Mouse (Mus musculus) urinary bladder, adult 2 months (tissue): ENCODE results near the gene Spaca7. TPM values are rescaled to one million over a fixed set of nuclear protein-coding genes. Genes with fewer than 3 reads are reported as not detected.
"Not testable (repeated sequence)": the region's sequence is repeated elsewhere in the genome, so short reads cannot be mapped to it uniquely, and the experiment has no call there.

Experiments
- DNase-seq: peaks from one replicate; pipeline ENCODE4 v3.0.0; 2022; ENCODE audit warnings: low spot score
- polyA plus RNA-seq: library from polyadenylated mRNA; depleted of rRNA; stranded (reverse); fragments of >200 nt; gene quantifications from 2 replicates; pipeline ENCODE4 v1.2.3, GENCODE M21; 2012; rRNA removed

Spaca7 gene
- polyA plus RNA-seq, 1 experiment: not detected

DNA sequence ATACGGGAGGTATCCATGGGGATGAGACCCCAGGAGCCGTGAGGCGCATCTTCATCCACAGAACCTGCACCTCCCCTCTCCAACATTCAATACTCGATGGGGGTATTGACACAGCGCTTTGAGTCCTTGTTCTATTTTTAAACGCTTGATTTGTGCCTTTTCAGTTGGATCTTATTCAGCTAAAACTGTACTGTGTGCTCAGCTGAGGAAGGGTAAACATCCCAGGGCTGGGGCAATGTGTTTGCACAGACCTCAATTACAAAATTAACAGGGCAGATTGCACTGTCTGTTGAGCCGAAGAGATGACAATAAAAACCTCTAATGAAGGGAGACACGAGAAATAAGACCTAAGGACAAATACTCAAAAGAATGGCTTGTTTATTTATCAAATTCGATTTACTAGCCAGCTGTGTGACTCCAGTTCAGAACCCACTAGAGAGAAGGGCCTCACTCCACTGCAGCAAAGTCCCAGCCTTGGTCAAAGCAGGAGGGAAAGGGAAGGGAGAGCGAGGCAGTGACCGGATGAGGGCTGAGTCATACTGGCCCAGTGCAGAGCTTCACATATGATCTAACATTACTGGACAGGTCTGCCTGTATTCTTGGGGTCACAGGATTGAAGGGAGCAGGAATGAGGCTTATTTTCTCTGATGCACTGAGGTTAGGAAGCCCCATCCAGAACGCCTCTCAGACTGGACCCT is 37.1 kb downstream of the Spaca7 start:
- no peak for DNase-seq

DNA sequence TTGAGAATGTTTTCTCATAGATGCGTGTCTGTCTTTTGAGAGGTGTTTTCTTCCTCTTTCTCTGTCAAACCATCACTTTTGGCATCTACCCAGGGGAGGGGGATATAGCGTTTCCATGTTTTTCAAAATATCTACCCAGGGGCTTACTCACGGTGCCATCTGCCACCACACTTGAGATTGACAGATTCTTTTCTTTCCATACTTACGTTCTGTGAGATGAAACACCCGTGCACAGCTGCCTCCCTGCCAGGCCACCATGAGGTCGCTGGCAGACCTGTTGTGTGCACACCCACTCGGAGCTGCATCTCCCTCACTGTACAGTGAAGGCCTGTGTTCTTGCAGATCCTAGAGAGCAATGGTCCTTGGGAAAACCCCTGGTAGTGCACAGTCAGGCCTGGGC is 40.4 kb downstream of the Spaca7 start:
- no peak for DNase-seq

DNA sequence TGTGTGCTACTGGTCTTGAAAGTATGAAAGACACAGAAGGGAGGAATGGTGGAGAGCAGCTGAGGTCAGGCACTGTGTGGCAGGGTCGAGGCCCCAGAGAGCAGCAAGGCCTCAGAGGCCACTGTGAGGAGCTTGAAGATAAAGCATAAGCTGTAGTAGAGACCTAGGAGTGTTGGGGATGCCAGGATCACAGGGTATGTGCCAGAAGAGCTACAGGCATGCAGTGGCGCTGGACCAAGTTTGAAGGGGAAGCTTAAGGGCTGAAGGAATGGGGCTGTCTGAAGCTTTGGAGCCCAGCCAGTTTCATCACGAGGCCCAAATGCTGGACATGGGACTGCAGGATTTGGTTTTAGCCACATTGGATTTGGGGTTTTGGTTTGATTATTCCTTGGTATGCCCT is 44.5 kb downstream of the Spaca7 start:
- not testable (repeated sequence) for DNase-seq

DNA sequence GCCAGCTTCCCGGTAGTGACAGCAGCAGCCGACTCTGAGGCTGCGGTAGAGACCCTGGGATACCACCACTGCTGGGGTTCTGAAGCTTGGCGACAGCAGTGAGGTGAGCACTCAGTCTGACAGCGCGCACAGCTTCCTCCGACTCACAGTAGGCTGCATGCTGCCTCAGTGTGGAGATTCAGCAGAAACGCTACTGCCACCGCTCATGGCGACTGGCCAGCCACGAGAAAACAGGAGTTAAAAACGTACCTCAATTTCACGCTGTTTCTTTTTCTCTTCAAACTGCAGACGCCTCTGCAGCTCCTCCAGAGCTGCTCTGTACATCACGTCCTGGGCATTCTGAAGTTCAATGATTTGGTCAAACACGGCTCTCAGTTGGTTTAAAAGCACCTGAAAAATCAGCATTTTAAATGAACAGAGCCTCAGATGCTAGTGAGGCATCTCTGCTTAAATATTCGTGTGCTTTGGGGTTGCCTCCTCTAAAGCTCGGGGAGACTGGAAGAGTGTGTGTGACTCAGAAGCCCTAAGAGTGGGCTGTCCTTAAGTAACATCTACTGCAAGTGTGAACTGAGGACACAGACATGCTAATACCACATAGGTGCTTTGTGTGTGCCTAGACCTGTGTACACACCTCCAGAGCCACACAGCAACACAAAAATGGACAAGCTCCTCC is 48.9 kb downstream of the Spaca7 start:
- no peak for DNase-seq

DNA sequence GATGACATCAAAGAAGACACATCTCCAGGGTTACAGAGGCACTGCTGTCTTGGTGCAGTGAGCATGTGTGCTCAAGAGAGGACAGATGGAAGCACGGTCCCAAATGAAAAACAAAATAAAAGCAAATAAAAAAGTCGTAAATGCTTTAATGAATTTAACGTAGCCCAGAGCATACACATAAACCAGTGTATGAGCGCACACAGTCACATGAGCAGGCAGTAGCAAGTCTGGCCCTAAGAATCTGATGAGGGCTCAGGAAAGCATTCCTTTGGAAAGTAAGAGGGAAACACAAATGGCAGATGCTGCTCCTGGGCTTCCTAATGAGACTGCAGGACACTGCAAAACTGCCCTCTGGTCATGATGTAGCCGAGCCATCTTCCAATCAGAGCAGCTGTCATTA is 53.1 kb downstream of the Spaca7 start:
- DNase-seq: no peak

DNA sequence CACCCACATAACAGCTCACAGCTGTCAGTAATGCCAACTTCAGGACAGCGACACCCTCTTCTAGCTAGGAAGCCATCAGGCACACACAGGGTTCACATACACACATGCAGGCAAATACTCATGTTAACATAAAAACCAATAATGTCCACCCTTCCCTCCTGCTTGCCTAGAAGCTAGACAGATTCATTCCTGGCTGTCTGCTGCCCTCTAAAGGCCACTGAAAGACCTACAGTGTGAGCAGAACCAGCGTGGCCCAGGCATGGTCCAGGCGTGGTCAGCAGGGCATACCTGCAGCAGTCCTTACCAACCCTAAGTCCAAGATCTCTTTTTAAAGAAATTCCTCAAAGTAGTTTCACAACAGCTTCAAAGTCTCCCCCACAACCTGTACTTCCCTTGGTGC is 56.2 kb downstream of the Spaca7 start:
- DNase-seq: no peak

DNA sequence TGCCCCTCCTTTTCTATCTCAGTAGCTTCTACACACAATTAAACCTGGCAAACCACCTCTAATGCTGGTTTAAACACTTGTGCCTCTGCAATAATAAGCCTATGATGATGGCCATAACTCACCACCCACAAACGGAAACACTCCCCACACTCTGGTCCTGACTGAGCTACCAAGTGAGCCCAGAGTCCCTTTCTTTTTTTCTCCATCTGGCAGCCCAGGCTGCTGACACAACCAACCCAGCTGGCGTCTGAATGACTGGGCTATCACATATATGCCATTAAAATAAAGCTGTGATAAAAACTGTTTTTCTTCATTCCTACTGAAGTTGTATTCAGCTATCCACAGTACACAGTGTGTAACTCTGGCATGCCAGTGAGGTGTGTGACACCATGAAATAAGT is 62.5 kb downstream of the Spaca7 start:
- DNase-seq: no peak

DNA sequence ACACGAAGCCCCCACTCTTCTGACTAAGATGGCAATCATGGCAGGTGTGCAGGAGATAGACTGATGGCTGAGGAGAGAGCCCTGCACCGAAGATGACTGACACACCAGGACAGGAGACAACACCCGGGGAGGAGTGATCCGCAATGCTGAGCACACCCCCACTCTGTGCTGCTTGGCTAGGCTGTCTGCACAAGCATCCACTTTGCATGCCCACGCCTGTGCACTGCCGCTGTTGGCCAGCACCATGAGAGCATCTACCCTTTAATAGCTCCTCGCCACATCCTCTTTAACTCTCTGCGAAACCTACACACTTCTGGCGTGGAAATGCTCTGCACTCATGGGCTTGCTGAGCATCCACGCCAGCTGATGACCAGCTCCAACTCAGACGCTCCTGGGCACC is 65.6 kb downstream of the Spaca7 start:
- no peak for DNase-seq

DNA sequence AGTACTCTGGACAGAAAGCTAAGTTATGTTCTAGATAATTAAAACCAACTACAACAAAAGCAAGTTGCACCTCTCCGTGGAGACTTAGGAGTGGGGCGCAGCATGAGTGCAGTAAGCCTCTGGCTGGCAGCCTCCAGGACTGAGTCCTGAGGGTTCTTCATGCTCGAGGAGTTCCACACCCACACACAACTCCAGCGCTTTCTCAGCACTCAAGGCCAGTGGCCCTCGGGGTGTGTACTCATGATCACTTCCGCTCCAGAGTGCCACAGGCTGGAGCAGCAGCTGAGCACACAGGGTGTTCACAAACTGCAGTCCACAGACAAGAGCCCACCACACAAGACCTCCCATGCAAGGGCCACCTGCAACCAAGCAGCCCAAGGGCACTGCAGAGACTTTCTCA is 68.7 kb downstream of the Spaca7 start:
- no peak for DNase-seq

DNA sequence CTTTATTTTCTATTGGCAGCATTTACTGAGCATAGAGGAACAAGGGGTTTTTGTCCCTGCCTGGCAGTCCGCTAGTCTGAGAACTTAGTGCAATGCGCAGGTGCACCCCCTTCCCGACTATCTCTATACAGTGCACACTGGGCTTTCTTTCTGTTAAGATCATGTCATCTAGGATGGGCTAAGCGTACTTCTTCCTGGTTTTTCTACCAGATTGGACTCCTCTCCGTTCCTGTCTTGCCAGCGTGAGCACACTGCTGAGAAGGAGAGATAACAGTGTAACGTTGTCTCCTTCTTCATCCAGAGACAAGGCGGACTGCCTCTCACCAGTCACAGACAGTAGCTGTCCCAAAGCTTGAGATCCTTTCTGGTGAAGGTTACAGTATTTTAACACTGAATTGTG is 71.5 kb downstream of the Spaca7 start:
- no peak for DNase-seq

DNA sequence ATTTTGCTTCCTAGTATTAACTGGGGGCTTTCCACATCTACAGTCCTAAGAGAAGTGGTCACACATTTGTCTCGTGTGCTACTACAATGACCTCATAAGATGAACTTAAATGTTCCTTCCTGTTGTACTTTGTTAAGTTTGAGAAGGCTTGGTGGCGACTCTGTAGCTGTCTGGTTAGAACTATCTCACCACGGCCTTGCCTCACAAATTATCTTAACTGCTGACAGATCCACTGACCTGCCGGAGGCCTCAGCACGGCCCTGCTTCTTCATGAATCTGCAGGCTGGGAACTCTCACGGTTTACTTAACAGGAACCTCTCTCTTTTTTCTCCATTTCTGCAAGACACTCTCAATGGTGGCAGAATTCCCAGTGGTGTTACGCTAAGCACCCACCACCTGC is 72.1 kb downstream of the Spaca7 start:
- DNase-seq: no peak

DNA sequence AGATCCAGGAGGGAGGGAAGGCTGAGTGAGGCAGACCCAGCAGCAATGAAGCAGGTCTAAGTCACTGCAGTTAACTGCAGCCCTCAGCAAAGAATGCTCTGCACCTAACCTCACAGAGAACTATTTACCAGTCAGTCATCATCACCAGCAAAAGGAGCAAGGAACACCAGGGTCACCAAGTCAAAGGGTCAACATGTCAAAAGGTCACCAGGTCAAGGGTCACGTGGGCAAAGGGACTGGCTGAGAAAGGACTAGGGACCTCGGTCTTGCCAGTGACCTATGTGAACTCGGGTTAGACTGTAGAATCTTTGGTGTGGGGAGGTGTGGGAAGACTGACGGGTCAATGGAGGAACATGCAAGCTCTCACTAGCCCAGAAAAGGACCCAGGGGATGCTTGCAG is 73.7 kb downstream of the Spaca7 start:
- DNase-seq: no peak

DNA sequence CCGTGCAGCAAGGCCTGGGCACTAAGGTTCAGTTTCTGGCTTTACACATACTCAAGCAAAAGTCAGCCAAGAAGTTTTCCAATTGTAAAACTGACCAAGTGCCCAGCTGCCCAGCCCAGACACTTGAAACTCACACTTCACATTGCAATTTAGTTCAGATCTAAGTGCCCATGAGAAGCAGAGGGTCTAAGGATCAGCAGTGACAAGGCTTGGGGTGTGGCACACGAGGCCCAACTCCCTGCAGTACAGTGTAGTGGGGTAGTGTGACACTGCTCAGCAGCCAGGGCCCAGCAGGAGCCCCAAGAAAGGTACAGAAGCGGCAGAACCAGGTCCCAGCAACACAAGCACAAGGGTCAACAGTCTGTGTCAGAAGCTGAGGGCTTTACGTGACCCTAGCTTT is 76.1 kb downstream of the Spaca7 start:
- DNase-seq: no peak

Other genes with a start within 250 kb of the Spaca7 start
- gene Sox1, start 177.7 kb upstream of the Spaca7 start, polyA plus RNA-seq: not detected in 2 replicates
- gene Tubgcp3, start 99.2 kb downstream of the Spaca7 start, polyA plus RNA-seq: 46.2 and 57.2 TPM in 2 replicates
- gene Atp11a, start 184.0 kb downstream of the Spaca7 start, polyA plus RNA-seq: 89.0 and 90.9 TPM in 2 replicates